Mouse (Mus musculus): ENCODE results near the gene Podn. TPM values are rescaled to one million over a fixed set of nuclear protein-coding genes. Genes with fewer than 3 reads are reported as not detected.

Podn gene
- polyA plus RNA-seq, 1 experiment from 2014 or later: 0.75 TPM

DNA sequence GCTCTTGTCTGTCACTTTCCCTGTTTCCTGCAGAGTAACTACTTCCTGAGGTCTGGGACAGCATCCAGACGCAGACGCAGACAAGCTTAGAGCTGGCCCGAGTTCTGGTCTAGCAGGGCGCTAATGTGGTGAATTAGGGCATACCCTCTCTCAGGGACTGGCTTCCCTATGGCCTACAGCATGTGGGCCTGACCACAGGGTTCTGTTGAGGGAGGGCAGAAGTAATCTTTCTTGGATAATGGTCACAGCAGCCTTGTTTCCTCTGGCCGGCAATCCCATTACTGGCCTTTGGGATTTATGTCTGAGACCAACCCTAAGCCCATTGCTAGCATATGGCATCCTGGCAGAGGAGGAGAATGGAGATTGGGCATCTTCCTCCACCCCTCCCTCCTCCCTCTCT is 105.4 kb downstream of the Podn start:
- Histone ChIP-seq H3K27me3 (ENCODE audit: control insufficient read depth, insufficient read depth, low read length) (no peaks in the 10 kb centered on the region), H3K4me1 (ENCODE audit: control insufficient read depth, insufficient read depth, low read length) (no peaks in the 10 kb centered on the region), H3K4me3 (ENCODE audit: low read depth, low read length) (no peak overlapping the region), H3K36me3 (ENCODE audit: control insufficient read depth, insufficient read depth, low read length) (no peaks in the 10 kb centered on the region), H3K27ac (ENCODE audit: low read depth, low read length) (no peak overlapping the region), H3K4me2 (ENCODE audit: low read depth, low read length) (no peak overlapping the region), H3K9me3 (ENCODE audit: control insufficient read depth, low read length) (no peaks in the 10 kb centered on the region), H3K9ac (replicated peaks; ENCODE audit: low read depth, low read length) (no peak overlapping the region)
- 85% methylated on average over 5 of the region's 5 CpGs for WGBS
- ATAC-seq (ENCODE audit: low read depth): no peak

DNA sequence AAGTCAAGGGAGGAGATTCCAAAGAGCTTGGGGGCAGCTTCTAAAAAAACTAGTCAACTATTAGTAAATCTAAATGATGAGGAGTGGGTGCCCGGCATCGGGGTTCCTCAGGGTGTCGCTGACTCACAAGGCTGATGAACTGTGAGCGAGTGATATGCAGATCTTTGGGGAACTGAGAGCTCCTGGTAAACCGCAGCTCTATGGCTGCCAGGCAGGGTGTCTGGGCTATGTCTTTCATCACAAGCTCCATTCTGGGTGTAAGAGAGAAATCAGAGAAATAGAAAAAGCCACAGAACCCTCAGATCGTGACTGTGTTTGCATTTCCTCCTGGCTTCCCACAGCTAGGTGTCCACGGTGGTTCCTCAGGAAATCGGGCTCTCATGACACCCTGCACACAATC is 107.3 kb downstream of the Podn start:
- H3K4me3 ChIP-seq (ENCODE audit: low read depth, low read length): no peak overlapping the region
- ATAC-seq (ENCODE audit: low read depth): no peak
- no peak overlapping the region for H3K4me2 ChIP-seq (ENCODE audit: low read depth, low read length)
- no peak overlapping the region for H3K27ac ChIP-seq (ENCODE audit: low read depth, low read length)
- no peaks in the 10 kb centered on the region for H3K36me3 ChIP-seq (ENCODE audit: control insufficient read depth, insufficient read depth, low read length)
- no peaks in the 10 kb centered on the region for H3K4me1 ChIP-seq (ENCODE audit: control insufficient read depth, insufficient read depth, low read length)
- H3K27me3 ChIP-seq (ENCODE audit: control insufficient read depth, insufficient read depth, low read length): no peaks in the 10 kb centered on the region
- H3K9ac ChIP-seq (replicated peaks; ENCODE audit: low read depth, low read length): no peak overlapping the region
- no peaks in the 10 kb centered on the region for H3K9me3 ChIP-seq (ENCODE audit: control insufficient read depth, low read length)
- WGBS: 70% methylated on average over 8 of the region's 8 CpGs

DNA sequence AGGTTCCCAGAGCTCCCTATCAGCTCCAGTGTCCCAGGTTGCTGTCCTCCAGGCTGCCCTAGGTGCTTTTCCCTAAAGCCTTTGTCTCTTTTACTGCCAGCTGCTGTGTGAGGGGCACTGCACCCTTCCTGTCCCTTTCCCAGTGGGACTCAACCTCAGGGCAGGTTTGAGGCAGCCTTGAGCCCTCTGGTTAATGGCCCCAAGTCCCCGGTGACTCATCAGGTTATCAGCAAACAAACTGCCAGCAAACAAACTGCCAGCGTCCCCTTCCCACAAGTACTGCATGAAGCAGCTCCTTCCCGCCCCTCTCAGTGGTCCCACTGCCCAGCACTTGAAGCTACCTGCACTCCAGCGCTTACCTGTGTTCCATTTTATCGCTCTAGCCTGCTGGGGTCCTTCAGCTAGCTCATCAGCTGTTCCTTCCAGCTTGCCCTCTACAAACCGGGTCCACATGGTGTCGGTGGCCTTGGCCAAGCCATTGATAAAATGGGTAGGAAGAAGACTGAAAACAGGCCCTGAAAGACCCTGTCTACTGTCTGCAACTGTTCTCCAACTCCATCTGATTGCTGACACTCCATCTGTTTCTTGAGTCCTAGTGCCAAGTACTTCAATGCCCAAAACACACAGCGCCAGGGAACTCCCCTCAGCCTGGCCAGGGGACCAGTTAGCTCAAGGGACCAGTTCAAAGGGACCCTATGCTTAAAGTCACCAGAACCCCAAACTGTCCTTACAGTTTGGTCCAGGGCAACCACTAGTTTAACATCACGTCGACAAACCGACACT is 109.7 kb downstream of the Podn start:
- H3K27me3 ChIP-seq (ENCODE audit: control insufficient read depth, insufficient read depth, low read length): no peaks in the 10 kb centered on the region
- no peak overlapping the region for H3K4me3 ChIP-seq (ENCODE audit: low read depth, low read length)
- no peak overlapping the region for H3K4me2 ChIP-seq (ENCODE audit: low read depth, low read length)
- no peaks in the 10 kb centered on the region for H3K9me3 ChIP-seq (ENCODE audit: control insufficient read depth, low read length)
- no peak overlapping the region for H3K27ac ChIP-seq (ENCODE audit: low read depth, low read length)
- WGBS: 94% methylated on average over 11 of the region's 11 CpGs
- ATAC-seq (ENCODE audit: low read depth): no peak
- H3K4me1 ChIP-seq (ENCODE audit: control insufficient read depth, insufficient read depth, low read length): no peaks in the 10 kb centered on the region
- H3K36me3 ChIP-seq (ENCODE audit: control insufficient read depth, insufficient read depth, low read length): no peaks in the 10 kb centered on the region
- no peak overlapping the region for H3K9ac ChIP-seq (replicated peaks; ENCODE audit: low read depth, low read length)

DNA sequence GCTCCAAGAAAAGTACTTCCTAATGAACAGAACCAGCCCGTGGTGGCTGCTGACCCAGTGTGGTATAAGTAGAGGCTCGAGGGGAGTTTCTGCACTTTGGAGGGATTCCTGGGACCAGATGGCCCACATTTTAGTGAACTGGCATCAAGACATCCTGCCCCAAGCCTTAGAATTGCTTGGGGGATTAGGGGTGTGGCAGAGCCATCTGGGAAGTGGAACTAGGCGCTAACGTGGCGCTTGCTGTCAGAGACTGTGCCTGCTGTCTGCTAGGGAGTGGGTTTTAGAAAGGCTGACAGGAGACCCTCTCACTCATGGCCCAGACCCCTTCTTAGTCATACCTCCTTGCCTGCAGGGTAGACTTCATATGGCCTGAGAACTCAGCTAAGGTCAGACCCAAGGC is 110.4 kb downstream of the Podn start:
- Histone ChIP-seq H3K4me3 (ENCODE audit: low read depth, low read length) (no peak overlapping the region), H3K9ac (replicated peaks; ENCODE audit: low read depth, low read length) (no peak overlapping the region), H3K4me1 (ENCODE audit: control insufficient read depth, insufficient read depth, low read length) (no peaks in the 10 kb centered on the region), H3K27ac (ENCODE audit: low read depth, low read length) (no peak overlapping the region), H3K36me3 (ENCODE audit: control insufficient read depth, insufficient read depth, low read length) (no peaks in the 10 kb centered on the region), H3K4me2 (ENCODE audit: low read depth, low read length) (no peak overlapping the region), H3K9me3 (ENCODE audit: control insufficient read depth, low read length) (no peaks in the 10 kb centered on the region), H3K27me3 (ENCODE audit: control insufficient read depth, insufficient read depth, low read length) (no peaks in the 10 kb centered on the region)
- WGBS: 87% methylated on average over 5 of the region's 5 CpGs
- no peak for ATAC-seq (ENCODE audit: low read depth)

DNA sequence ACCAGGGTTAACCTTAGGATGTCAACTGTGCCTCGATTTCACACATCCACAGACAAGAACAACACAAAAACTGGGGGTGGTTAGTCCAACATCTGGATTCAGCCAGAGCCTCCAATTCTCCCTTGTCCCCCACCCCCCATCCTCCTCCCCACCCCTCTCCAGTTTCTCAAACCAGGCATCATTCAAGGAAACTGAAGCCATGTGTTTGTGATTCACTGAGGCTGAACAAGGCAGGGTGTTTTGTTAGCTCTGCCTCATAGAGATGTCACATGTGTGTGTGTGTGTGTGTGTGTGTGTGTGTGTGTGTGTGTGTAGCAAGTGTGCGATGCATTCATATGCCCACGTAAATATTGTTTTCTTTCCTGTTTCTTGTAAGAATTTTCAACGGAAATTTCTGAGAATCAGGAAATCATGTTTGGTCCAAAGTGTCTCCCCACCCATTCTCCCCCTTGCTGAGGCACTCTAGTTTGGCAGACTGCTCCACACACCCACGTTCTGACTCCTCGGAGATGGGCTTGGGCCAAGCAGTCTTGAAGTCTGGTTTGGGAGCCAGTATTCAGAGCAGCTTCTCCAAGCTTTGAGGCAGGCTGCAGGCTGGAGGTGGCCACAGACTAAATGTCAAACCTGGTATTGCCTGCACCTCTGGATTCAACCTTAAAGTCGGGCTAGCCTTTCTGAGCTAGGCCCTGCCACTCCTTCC is 111.8 kb downstream of the Podn start:
- H3K27me3 ChIP-seq (ENCODE audit: control insufficient read depth, insufficient read depth, low read length): no peaks in the 10 kb centered on the region
- H3K4me1 ChIP-seq (ENCODE audit: control insufficient read depth, insufficient read depth, low read length): no peaks in the 10 kb centered on the region
- H3K4me2 ChIP-seq (ENCODE audit: low read depth, low read length): no peak overlapping the region
- no peak overlapping the region for H3K27ac ChIP-seq (ENCODE audit: low read depth, low read length)
- H3K4me3 ChIP-seq (ENCODE audit: low read depth, low read length): no peak overlapping the region
- H3K9ac ChIP-seq (replicated peaks; ENCODE audit: low read depth, low read length): no peak overlapping the region
- no peaks in the 10 kb centered on the region for H3K36me3 ChIP-seq (ENCODE audit: control insufficient read depth, insufficient read depth, low read length)
- 70% methylated on average over 7 of the region's 7 CpGs for WGBS
- ATAC-seq (ENCODE audit: low read depth): no peak
- no peaks in the 10 kb centered on the region for H3K9me3 ChIP-seq (ENCODE audit: control insufficient read depth, low read length)

DNA sequence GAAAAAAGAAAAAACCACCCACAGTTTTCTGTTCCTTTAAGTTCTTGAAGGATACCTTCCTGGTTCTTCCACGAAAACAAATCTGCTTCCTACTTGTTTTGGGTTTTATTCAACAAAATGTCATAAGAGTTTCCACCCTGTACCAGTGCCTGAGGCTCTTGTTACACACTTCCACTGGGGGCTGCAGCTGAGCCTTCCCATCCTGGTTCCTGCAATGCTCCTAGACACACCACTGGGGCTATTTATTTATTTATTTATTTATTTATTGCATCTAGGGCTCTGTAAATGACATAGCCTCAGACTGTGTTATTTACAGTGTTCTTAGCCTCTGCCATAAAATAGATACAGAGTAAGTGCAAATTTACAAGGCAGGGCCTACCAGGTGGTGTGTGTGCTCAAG is 112.5 kb downstream of the Podn start:
- no peaks in the 10 kb centered on the region for H3K9me3 ChIP-seq (ENCODE audit: control insufficient read depth, low read length)
- 94% methylated on average over 1 of the region's 1 CpGs for WGBS

DNA sequence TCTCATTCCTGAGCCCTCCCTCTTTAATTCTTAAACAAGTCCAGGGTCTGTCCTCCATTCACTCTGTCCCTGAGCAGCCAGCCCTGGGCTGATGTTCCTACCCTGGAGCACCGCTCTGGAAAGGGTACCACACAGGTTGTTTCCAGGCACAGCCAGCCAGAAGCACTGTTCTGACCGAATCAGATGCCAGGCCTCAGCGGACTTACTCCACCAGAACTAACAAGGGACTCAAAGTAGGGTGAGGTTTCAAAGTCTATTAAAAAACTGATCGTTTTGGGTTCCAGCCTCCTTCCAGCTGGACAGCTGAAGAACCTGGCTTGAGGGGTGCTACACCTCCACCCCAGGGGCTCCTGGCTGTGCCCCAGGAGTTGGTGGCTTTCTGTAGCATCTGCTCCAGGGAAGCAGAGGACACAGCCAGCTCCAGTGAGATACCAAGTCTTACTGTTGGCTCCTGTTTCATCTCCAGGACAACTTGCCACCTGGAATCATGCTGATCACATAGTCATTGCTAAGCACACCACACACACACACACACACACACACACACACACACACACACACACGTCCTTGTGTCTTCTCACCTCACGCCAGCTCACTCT is 116.1 kb downstream of the Podn start:
- no peak overlapping the region for H3K4me3 ChIP-seq (ENCODE audit: low read depth, low read length)
- no peak for ATAC-seq (ENCODE audit: low read depth)
- H3K27ac ChIP-seq (ENCODE audit: low read depth, low read length): no peak overlapping the region
- no peaks in the 10 kb centered on the region for H3K27me3 ChIP-seq (ENCODE audit: control insufficient read depth, insufficient read depth, low read length)
- no peaks in the 10 kb centered on the region for H3K36me3 ChIP-seq (ENCODE audit: control insufficient read depth, insufficient read depth, low read length)
- 78% methylated on average over 6 of the region's 6 CpGs for WGBS
- no peaks in the 10 kb centered on the region for H3K9me3 ChIP-seq (ENCODE audit: control insufficient read depth, low read length)
- no peaks in the 10 kb centered on the region for H3K4me1 ChIP-seq (ENCODE audit: control insufficient read depth, insufficient read depth, low read length)
- no peak overlapping the region for H3K4me2 ChIP-seq (ENCODE audit: low read depth, low read length)
- no peak overlapping the region for H3K9ac ChIP-seq (replicated peaks; ENCODE audit: low read depth, low read length)

More for the DNA sequence above, 112.5 kb downstream of the Podn start:
- H3K4me3 ChIP-seq (ENCODE audit: low read depth, low read length): no peak overlapping the region
- no peaks in the 10 kb centered on the region for H3K27me3 ChIP-seq (ENCODE audit: control insufficient read depth, insufficient read depth, low read length)
- H3K4me1 ChIP-seq (ENCODE audit: control insufficient read depth, insufficient read depth, low read length): no peaks in the 10 kb centered on the region
- ATAC-seq (ENCODE audit: low read depth): no peak
- no peak overlapping the region for H3K9ac ChIP-seq (replicated peaks; ENCODE audit: low read depth, low read length)
- H3K27ac ChIP-seq (ENCODE audit: low read depth, low read length): no peak overlapping the region
- H3K4me2 ChIP-seq (ENCODE audit: low read depth, low read length): no peak overlapping the region
- H3K36me3 ChIP-seq (ENCODE audit: control insufficient read depth, insufficient read depth, low read length): no peaks in the 10 kb centered on the region

DNA sequence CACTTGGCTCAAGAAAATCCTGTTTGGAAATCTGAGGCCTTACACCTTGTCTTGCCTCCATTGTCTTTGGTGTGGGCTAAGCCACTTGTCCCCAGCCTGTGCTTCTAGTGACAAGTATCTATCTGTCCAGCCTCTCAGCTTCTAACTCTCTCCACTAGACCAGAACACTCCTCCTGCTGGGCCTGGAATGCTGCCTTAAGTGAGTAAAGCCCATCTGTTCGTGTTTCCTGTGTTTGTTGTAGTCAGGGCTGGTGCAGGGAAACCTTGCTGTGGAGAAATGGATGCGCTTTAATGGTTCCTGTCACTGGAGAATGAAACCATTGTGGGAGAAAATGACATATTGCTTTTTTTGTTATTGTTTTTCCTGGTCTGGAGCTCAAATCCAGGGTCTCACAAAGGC is 116.7 kb downstream of the Podn start:
- Histone ChIP-seq H3K4me2 (ENCODE audit: low read depth, low read length) (no peak overlapping the region), H3K27ac (ENCODE audit: low read depth, low read length) (0 out of 2 replicates have a peak overlapping the region, but pooled peaks have one; percentile 5), H3K9ac (replicated peaks; ENCODE audit: low read depth, low read length) (no peak overlapping the region), H3K36me3 (ENCODE audit: control insufficient read depth, insufficient read depth, low read length) (no peaks in the 10 kb centered on the region), H3K9me3 (ENCODE audit: control insufficient read depth, low read length) (no peaks in the 10 kb centered on the region), H3K4me1 (ENCODE audit: control insufficient read depth, insufficient read depth, low read length) (no peaks in the 10 kb centered on the region), H3K4me3 (ENCODE audit: low read depth, low read length) (no peak overlapping the region), H3K27me3 (ENCODE audit: control insufficient read depth, insufficient read depth, low read length) (no peaks in the 10 kb centered on the region)
- 29% methylated on average over 2 of the region's 2 CpGs for WGBS
- no peak for ATAC-seq (ENCODE audit: low read depth)

DNA sequence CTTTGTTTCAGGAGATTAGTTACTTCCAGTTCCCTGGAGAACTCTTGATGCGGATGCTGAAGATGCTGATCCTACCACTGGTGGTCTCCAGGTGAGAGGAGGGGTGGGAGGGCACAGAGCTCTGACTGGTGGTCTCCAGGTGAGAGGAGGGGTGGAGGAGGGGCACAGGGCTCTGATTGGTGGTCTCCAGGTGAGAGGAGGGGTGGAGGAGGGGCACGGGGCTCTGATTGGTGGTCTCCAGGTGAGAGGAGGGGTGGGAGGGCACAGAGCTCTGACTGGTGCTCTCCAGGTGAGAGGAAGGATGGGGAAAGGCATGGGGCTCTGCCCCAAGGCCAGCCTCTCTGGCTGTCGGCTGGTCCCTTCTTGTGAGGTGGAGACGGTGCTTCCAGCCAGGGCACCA is 118.7 kb downstream of the Podn start:
- ATAC-seq (ENCODE audit: low read depth): no peak
- 72% methylated on average over 4 of the region's 4 CpGs for WGBS
- Histone ChIP-seq H3K4me1 (ENCODE audit: control insufficient read depth, insufficient read depth, low read length) (no peaks in the 10 kb centered on the region), H3K4me3 (ENCODE audit: low read depth, low read length) (no peak overlapping the region), H3K27me3 (ENCODE audit: control insufficient read depth, insufficient read depth, low read length) (no peaks in the 10 kb centered on the region), H3K9ac (replicated peaks; ENCODE audit: low read depth, low read length) (no peak overlapping the region), H3K9me3 (ENCODE audit: control insufficient read depth, low read length) (no peaks in the 10 kb centered on the region), H3K27ac (ENCODE audit: low read depth, low read length) (no peak overlapping the region), H3K4me2 (ENCODE audit: low read depth, low read length) (no peak overlapping the region), H3K36me3 (ENCODE audit: control insufficient read depth, insufficient read depth, low read length) (no peaks in the 10 kb centered on the region)

Measured in neural tube, embryonic 14.5 days (tissue).